Mouse (Mus musculus) stomach, embryonic 16.5 days (tissue): ENCODE measurements around the gene Olfr463. TPM values are rescaled to one million over a fixed set of nuclear protein-coding genes. Genes with fewer than 3 reads are reported as not detected.

Experiments
- ATAC-seq: fragments of 200-750 bp; cut with Nextera tagmentation; 2 replicates; pipeline ENCODE4 v1.8.0; 2017; ENCODE audit warnings: moderate number of reproducible peaks, moderate TSS enrichment; ENCODE audit not compliant: insufficient read depth, low FRiP score
- H3K27ac ChIP-seq: fragments of 300-500 bp; sonication (generic); 2 replicates; pipeline ENCODE4 v1.5.1; 2014; ENCODE audit warnings: low read length
- H3K27me3 ChIP-seq: fragments of 300-500 bp; sonication (generic); 2 replicates; pipeline ENCODE4 v1.6.1; 2014; ENCODE audit warnings: low read length, control low read depth, mixed read lengths; ENCODE audit not compliant: control insufficient read depth, insufficient read depth
- H3K36me3 ChIP-seq: fragments of 300-500 bp; sonication (generic); 2 replicates; pipeline ENCODE4 v1.6.1; 2014; ENCODE audit warnings: low read length; ENCODE audit not compliant: control insufficient read depth, insufficient read depth
- H3K4me1 ChIP-seq: fragments of 300-500 bp; sonication (generic); 2 replicates; pipeline ENCODE4 v1.6.1; 2014; ENCODE audit warnings: low read length, control low read depth, mixed read lengths; ENCODE audit not compliant: control insufficient read depth, insufficient read depth
- H3K4me2 ChIP-seq: fragments of 300-500 bp; sonication (generic); 2 replicates; pipeline ENCODE4 v1.6.1; 2014; ENCODE audit warnings: low read depth, low read length, mixed read lengths
- H3K4me3 ChIP-seq: fragments of 300-500 bp; sonication (generic); replicated peaks from 2 replicates; pipeline ENCODE4 v1.5.1; 2014; ENCODE audit warnings: mild to moderate bottlenecking, low read length
- H3K9ac ChIP-seq: fragments of 300-500 bp; sonication (generic); 2 replicates; pipeline ENCODE4 v1.6.1; 2014; ENCODE audit warnings: low read length
- H3K9me3 ChIP-seq: fragments of 300-500 bp; sonication (generic); replicated peaks from 2 replicates; pipeline ENCODE4 v1.6.1; 2016; ENCODE audit warnings: low read length, control low read depth; ENCODE audit not compliant: control insufficient read depth
- WGBS: fragments of 180-500 bp; shearing (Covaris S2); extraction: QIAGEN DNeasy Blood & Tissue Kit; methylation state at CpG from one replicate; pipeline ENCODE4 v1.1.7; 2014; 5-methylcytosine and 5-hydroxymethylcytosine counted together
- polyA plus RNA-seq: library from polyadenylated mRNA; unstranded; fragments of >200 nt; fragmentation: Nextera tagmentation; extraction: Ambion mirVana; gene quantifications from 2 replicates; pipeline ENCODE4 v1.2.1, GENCODE M21; 2015

The Olfr463 gene
- polyA plus RNA-seq, 1 experiment from 2014 or later = not detected

GRCm38 (mm10) chr11:87854550-87854949 is 42.6 kb downstream of the Olfr463 start:
- no peak overlapping the region for H3K27ac ChIP-seq
- no peak overlapping the region for H3K4me3 ChIP-seq
- no peaks in the 10 kb centered on the region for H3K9me3 ChIP-seq
- no peak overlapping the region for H3K9ac ChIP-seq
- H3K4me1 ChIP-seq = peaks cover 7% of the 10 kb centered on the region
- H3K27me3 ChIP-seq = no peaks in the 10 kb centered on the region
- H3K36me3 ChIP-seq = no peaks in the 10 kb centered on the region
- no peak for ATAC-seq
- H3K4me2 ChIP-seq = no peak overlapping the region
- 83% methylated on average over 7 of the region's 7 CpGs for WGBS

- Histone ChIP-seq H3K4me3 (peak overlapping the region; percentile 66), H3K27ac (peak overlapping the region; percentile 4; the same call in 1 of the 2 replicates), H3K4me1 (peaks cover 7% of the 10 kb centered on the region), H3K9me3 (no peaks in the 10 kb centered on the region), H3K4me2 (peak overlapping the region; percentile 88), H3K27me3 (no peaks in the 10 kb centered on the region), H3K36me3 (no peaks in the 10 kb centered on the region), H3K9ac (peak overlapping the region; percentile 63)
- 0 out of 2 replicates have a peak, but pooled peaks have one; percentile 27 for ATAC-seq
- WGBS = 31% methylated on average over 8 of the region's 8 CpGs
Measured at GRCm38 (mm10) chr11:87853597-87853954, 43.6 kb downstream of the Olfr463 start.

GRCm38 (mm10) chr11:87852690-87853596 is 44.2 kb downstream of the Olfr463 start, which contains the start of gene Mks1:
Gene Mks1, plus strand, starts transcription at chr11:87853215.
- Histone ChIP-seq H3K4me3 (peak within 1 kb of the TSS; percentile 66), H3K36me3 (no peaks in the 10 kb centered on the region), H3K4me2 (peak within 1 kb of the TSS; percentile 88), H3K9me3 (no peaks in the 10 kb centered on the region), H3K9ac (peak within 1 kb of the TSS; percentile 63), H3K4me1 (peaks cover 7% of the 10 kb centered on the region), H3K27ac (peak within 1 kb of the TSS; percentile 66), H3K27me3 (no peaks in the 10 kb centered on the region)
- peak; percentile 94 for ATAC-seq
- WGBS = 3% methylated on average over 40 of the region's 40 CpGs

- no peaks in the 10 kb centered on the region for H3K27me3 ChIP-seq
- H3K27ac ChIP-seq = no peak overlapping the region
- H3K9ac ChIP-seq = no peak overlapping the region
- no peak overlapping the region for H3K4me2 ChIP-seq
- H3K4me1 ChIP-seq = peaks cover 4% of the 10 kb centered on the region
- no peaks in the 10 kb centered on the region for H3K36me3 ChIP-seq
- ATAC-seq = no peak
- no peaks in the 10 kb centered on the region for H3K9me3 ChIP-seq
- H3K4me3 ChIP-seq = no peak overlapping the region
- WGBS = 67% methylated on average over 6 of the region's 6 CpGs
Measured at GRCm38 (mm10) chr11:87847884-87848283, 49.3 kb downstream of the Olfr463 start.

- Histone ChIP-seq H3K4me2 (no peak overlapping the region), H3K4me3 (no peak overlapping the region), H3K27ac (no peak overlapping the region), H3K9ac (no peak overlapping the region), H3K4me1 (no peaks in the 10 kb centered on the region), H3K9me3 (no peaks in the 10 kb centered on the region), H3K36me3 (no peaks in the 10 kb centered on the region), H3K27me3 (no peaks in the 10 kb centered on the region)
- WGBS = 78% methylated on average over 12 of the region's 12 CpGs
- no peak for ATAC-seq
Measured at GRCm38 (mm10) chr11:87846968-87847600, 50.1 kb downstream of the Olfr463 start.

Other genes starting within 250 kb of the Olfr463 start
- 14.7 and 16.9 TPM in 2 replicates for gene Rnf43, start 234.7 kb downstream of the Olfr463 start, polyA plus RNA-seq
- 116 and 119 TPM in 2 replicates for gene Supt4a, start 159.8 kb downstream of the Olfr463 start, polyA plus RNA-seq
- gene Tspoap1, start 136.8 kb downstream of the Olfr463 start, polyA plus RNA-seq = 1.5 and 1.7 TPM in 2 replicates
- 17.4 and 19.0 TPM in 2 replicates for gene Mpo, start 103.8 kb downstream of the Olfr463 start, polyA plus RNA-seq
- 0.25 and 0.41 TPM in 2 replicates for gene Lpo, start 69.1 kb downstream of the Olfr463 start, polyA plus RNA-seq
- gene Mks1, start 44.2 kb downstream of the Olfr463 start, polyA plus RNA-seq = 12.5 and 14.3 TPM in 2 replicates
- 0.15 and 0.35 TPM in 2 replicates for gene Epx, start 21.9 kb downstream of the Olfr463 start, polyA plus RNA-seq
- not detected in 2 replicates for gene Olfr462, start 5.1 kb downstream of the Olfr463 start, polyA plus RNA-seq
- gene Olfr464, start 23.6 kb upstream of the Olfr463 start, polyA plus RNA-seq = not detected in 2 replicates
- gene Dynll2, start 90.1 kb upstream of the Olfr463 start, polyA plus RNA-seq = 14.6 and 16.5 TPM in 2 replicates
- gene Srsf1, start 150.0 kb upstream of the Olfr463 start, polyA plus RNA-seq = 188 and 201 TPM in 2 replicates
- 28.5 and 30.5 TPM in 2 replicates for gene Vezf1, start 170.9 kb upstream of the Olfr463 start, polyA plus RNA-seq
- 11.3 and 11.5 TPM in 2 replicates for gene Cuedc1, start 200.7 kb upstream of the Olfr463 start, polyA plus RNA-seq